Mouse (Mus musculus) lung, postnatal 25 days (tissue): ENCODE measurements around the gene Olfr1331.
"Not testable (repeated sequence)": the region's sequence is repeated elsewhere in the genome, so short reads cannot be mapped to it uniquely, and the experiment has no call there.

Experiments used
- DNase-seq: peaks from one replicate; pipeline ENCODE4 v3.0.0; 2022; ENCODE audit warnings: low spot score

Gene Olfr1331

DNA sequence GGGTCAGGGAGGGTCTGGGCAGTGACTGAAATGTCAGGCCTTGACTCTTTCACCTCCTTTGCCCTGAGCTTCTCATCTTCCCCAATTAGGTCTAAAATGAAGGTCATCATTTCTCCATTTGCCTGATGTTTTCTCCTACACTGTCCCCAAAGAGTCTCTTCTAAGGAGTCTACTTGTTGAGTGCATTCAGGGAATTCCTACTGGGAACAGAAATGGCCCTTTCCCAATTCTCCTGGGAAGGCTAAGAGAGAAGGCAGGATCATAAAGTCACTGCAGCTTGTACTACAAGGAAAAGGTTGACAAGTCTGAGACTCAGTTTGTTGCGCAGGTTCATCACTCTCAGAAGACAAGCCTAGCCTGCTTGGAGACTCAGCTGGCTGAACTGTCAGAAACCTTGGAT lies at the start of gene Olfr1331:
Gene Olfr1331, plus strand, starts transcription at position 301 of the 400 bp plus-strand sequence.
- no peak for DNase-seq

DNA sequence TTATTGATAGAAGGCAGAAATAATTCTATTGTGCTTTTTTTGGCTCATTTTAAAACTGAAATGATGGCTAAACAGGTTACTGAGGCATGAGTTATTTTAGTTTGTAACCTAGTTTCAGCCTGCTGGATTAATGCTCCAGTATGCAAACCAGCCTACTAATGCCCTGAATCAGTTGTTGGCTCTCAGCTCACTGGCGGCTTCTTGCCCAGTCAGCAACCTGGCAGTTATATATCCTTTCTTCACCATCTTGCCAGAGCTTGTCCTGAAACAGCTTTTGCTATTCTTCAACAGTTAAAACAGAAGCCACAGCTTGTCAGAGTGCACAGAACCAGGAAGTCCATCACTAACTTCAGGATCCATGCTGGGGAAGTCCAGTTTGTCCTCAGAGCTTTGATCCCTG lies 45.5 kb upstream of the Olfr1331 start:
- no peak for DNase-seq

- no peak for DNase-seq
These were observed 28.3 kb upstream of the Olfr1331 start, which contains the start of gene Olfr1333 for GRCm38 (mm10) chr4:118836179-118836578. Olfr1333 (minus strand) TSS chr4:118836279.

DNA sequence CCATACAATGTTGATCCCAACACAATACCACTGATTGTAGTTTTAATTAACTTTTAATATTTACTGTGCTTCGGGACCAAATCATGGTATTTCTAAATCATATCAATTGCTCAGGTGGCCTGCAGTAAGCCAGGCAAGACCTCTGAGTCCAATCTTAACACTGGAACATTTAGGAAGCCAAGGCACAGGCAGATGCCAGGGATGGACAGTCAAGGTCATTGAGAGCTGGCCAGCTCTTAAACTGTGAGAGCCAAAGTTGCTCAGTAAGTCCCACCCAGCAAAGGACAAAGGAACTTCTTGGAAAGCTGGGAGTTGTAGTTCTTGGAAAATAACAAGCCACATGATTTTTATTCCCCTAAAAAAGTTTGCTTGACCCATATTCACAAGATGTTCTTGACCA lies 2.7 kb upstream of the Olfr1331 start:
- no peak for DNase-seq

DNA sequence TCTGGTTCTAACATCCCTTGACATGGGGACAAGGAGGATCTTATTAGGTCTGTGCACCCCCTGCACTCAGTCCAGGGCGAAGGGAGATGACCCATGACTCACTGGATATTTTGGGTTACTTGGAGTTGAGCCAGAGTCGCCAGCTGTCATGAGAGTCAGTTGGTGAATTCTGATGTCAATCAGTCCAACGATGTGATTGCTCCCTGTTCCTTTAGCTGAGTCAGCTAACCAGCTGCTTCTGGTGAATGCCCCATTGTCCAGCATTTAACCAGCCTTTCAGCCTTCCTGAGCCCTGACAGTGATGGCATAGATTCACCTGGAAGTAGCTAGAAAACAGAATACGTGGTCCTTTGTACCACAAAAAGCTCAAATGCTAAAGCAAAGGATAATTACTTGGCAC lies 1.7 kb upstream of the Olfr1331 start:
- no peak for DNase-seq

- DNase-seq, result no peak
These were observed 3.1 kb downstream of the Olfr1331 start for GRCm38 (mm10) chr4:118867566-118867965.

- DNase-seq, result no peak
These were observed 23.8 kb downstream of the Olfr1331 start, which contains the start of gene Olfr1330 for GRCm38 (mm10) chr4:118888297-118888696. Olfr1330 (plus strand) TSS chr4:118888597.

GRCm38 (mm10) chr4:118901981-118902380 lies 37.5 kb downstream of the Olfr1331 start:
- DNase-seq, result no peak

GRCm38 (mm10) chr4:118917365-118917764 lies 52.9 kb downstream of the Olfr1331 start, which contains the start of gene Olfr1329:
Olfr1329 (minus strand) TSS chr4:118917465.
- not testable (repeated sequence) for DNase-seq
